Comparison of ENCODE assay signal across 8 mouse cellular contexts in the genomic region with DNA sequence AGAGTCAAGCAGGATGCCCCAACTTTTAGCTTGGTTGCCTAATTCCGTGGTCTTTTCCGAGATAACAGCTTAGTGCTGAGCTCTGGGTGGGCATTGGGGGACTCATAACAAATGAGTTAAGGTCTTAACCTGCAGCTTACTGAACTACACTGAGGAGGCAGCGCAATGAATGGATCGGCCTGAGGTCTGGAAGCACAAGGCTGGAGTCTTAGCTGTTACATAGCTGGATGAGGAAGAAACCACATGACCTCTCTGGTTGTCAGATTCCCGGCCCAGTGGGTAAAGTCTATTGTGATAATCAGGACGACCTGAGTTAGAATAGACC. TPM values are rescaled to one million over a fixed set of nuclear protein-coding genes. Genes with fewer than 3 reads are reported as not detected.
DNase-seq lines count a peak whose midpoint lies in the region; ATAC-seq and TF ChIP-seq lines count a peak whose summit lies in the region.

No protein-coding gene starts in this region.

- H3K9me3 ChIP-seq in liver, embryonic 12.5 days (replicated peaks): no peaks in the 10 kb centered on the region

- peaks cover 4% of the 10 kb centered on the region for H3K27me3 ChIP-seq in spleen, adult 2 months (ENCODE audit: control insufficient read depth, insufficient read depth, low read length)
- H3K27me3 ChIP-seq in liver, embryonic 12.5 days (replicated peaks): peaks cover 68% of the 10 kb centered on the region
- H3K27me3 ChIP-seq in thymus, adult 2 months (ENCODE audit: control insufficient read depth, insufficient read depth, low read length): no peaks in the 10 kb centered on the region; the same call in 1 of the 2 replicates

- peak overlapping the region; percentile 6 for H3K27ac ChIP-seq in spleen, adult 2 months (ENCODE audit: insufficient read depth, low read length)
- no peak overlapping the region for H3K27ac ChIP-seq in liver, embryonic 12.5 days
- no peak overlapping the region for H3K27ac ChIP-seq in thymus, adult 2 months (ENCODE audit: control insufficient read depth, insufficient read depth, low read length)

- no peak for TF ChIP-seq CTCF in spleen, adult 2 months (IDR thresholded peaks at IDR 0.05; ENCODE audit: extremely low read depth, insufficient read depth, insufficient read length, insufficient replicate concordance)
- TF ChIP-seq CTCF in thymus, adult 2 months (IDR thresholded peaks at IDR 0.05; ENCODE audit: borderline replicate concordance, control insufficient read depth, extremely low read depth, insufficient read depth, low read length, poor library complexity): no peak

- peak overlapping the region; percentile 91 for H3K4me2 ChIP-seq in liver, embryonic 12.5 days

- H3K36me3 ChIP-seq in spleen, adult 2 months (ENCODE audit: control insufficient read depth, insufficient read depth, low read length): no peaks in the 10 kb centered on the region
- H3K36me3 ChIP-seq in liver, embryonic 12.5 days: no peaks in the 10 kb centered on the region
- no peaks in the 10 kb centered on the region for H3K36me3 ChIP-seq in thymus, adult 2 months (ENCODE audit: control insufficient read depth, insufficient read depth, low read length)

- ATAC-seq in frontal cortex, adult (ENCODE audit: low TSS enrichment): peak; percentile 31; the same call in 1 of the 2 replicates
- ATAC-seq in liver, embryonic 12.5 days: no peak

- TF ChIP-seq POLR2A in spleen, adult 2 months (IDR thresholded peaks at IDR 0.05; ENCODE audit: low read depth, low read length): no peak
- TF ChIP-seq POLR2A in thymus, adult 2 months (IDR thresholded peaks at IDR 0.05; ENCODE audit: control insufficient read depth, extremely low read depth, insufficient read depth, low read length, poor library complexity): no peak

- no peak overlapping the region for H3K4me3 ChIP-seq in spleen, adult 2 months (ENCODE audit: extremely low read depth, insufficient read depth, insufficient read length)
- H3K4me3 ChIP-seq in liver, embryonic 12.5 days: peak overlapping the region; percentile 63
- no peak overlapping the region for H3K4me3 ChIP-seq in thymus, adult 2 months (ENCODE audit: control insufficient read depth, insufficient read depth, low read length)

- DNase-seq in frontal cortex, postnatal 36 days (ENCODE audit: low spot score in 2 of 2): no peak
- no peak for DNase-seq in spleen, adult 2 months (ENCODE audit: low read depth in 1 of 2, low spot score in 2 of 2)
- DNase-seq in spleen, adult 12 weeks (ENCODE audit: low spot score): no peak
- no peak for DNase-seq in thymus, adult 2 months
- no peak for DNase-seq in right cerebral cortex, postnatal 36 days (ENCODE audit: low spot score in 2 of 2)
- DNase-seq in cerebellum, postnatal 4 days (ENCODE audit: low spot score in 2 of 2): no peak

- peaks cover 7% of the 10 kb centered on the region; the same call in 1 of the 2 replicates for H3K4me1 ChIP-seq in spleen, adult 2 months (ENCODE audit: control insufficient read depth, insufficient read depth, insufficient read length)
- peaks cover 18% of the 10 kb centered on the region for H3K4me1 ChIP-seq in liver, embryonic 12.5 days
- H3K4me1 ChIP-seq in thymus, adult 2 months (replicated peaks; ENCODE audit: control insufficient read depth, insufficient read depth, low read length): no peaks in the 10 kb centered on the region

- H3K9ac ChIP-seq in liver, embryonic 12.5 days: no peak overlapping the region

- 67% methylated on average over 6 of the region's 6 CpGs for WGBS in spleen, adult 2 months
- WGBS in liver, embryonic 12.5 days (ENCODE audit: insufficient replicate concordance): 32% methylated on average over 6 of the region's 6 CpGs
- 82% methylated on average over 6 of the region's 6 CpGs for WGBS in thymus, adult 2 months

RNA-seq across cellular contexts. Expression of gene 6030445D17Rik, which starts 0.3 kb away (rescaled TPM):
- polyA plus RNA-seq in spleen, adult 2 months (2012; rRNA removed): 0.16 and 0.31 TPM in 2 replicates
- 0.10 TPM in 1 of 2 replicates, not detected in the other for polyA plus RNA-seq in liver, embryonic 12.5 days (2016; fragmentation: Nextera tagmentation; extraction: Ambion mirVana)
- 0.14 and 0.19 TPM in 2 replicates for polyA plus RNA-seq in thymus, adult 2 months (2012; rRNA removed)

RNA-seq across cellular contexts. Expression of gene Luzp1, which starts 7.8 kb away (rescaled TPM):
- 1.9 and 2.9 TPM in 2 replicates for polyA plus RNA-seq in spleen, adult 2 months (2012; rRNA removed)
- polyA plus RNA-seq in liver, embryonic 12.5 days (2016; fragmentation: Nextera tagmentation; extraction: Ambion mirVana): 25.6 and 25.7 TPM in 2 replicates
- 4.1 and 5.0 TPM in 2 replicates for polyA plus RNA-seq in thymus, adult 2 months (2012; rRNA removed)

RNA-seq across cellular contexts. Expression of gene Htr1d, which starts 38.4 kb away (rescaled TPM):
- polyA plus RNA-seq in spleen, adult 2 months (2012; rRNA removed): 0.04 TPM in 1 of 2 replicates, not detected in the other
- polyA plus RNA-seq in liver, embryonic 12.5 days (2016; fragmentation: Nextera tagmentation; extraction: Ambion mirVana): not detected in 2 replicates
- polyA plus RNA-seq in thymus, adult 2 months (2012; rRNA removed): 0.24 and 0.57 TPM in 2 replicates
